Mouse (Mus musculus): ENCODE measurements around the gene Lrrc43. TPM values are rescaled to one million over a fixed set of nuclear protein-coding genes. Genes with fewer than 3 reads are reported as not detected.

Gene Lrrc43
- total RNA-seq (2021) = not detected
- long read RNA-seq, experiment 1 = 0 reads
- long read RNA-seq, experiment 2 = 0 reads

GRCm38 (mm10) chr5:123489112-123489785 is at the start of gene Lrrc43, which contains the start of gene Il31:
Lrrc43 (plus strand) TSS chr5:123489305.
Il31 (minus strand) TSS chr5:123489489.
- H3K27ac ChIP-seq = peak within 1 kb of the TSS; percentile 38; the same call in 1 of the 2 replicates
- no peak for DNase-seq
- no peak within 1 kb of the TSS for H3K4me3 ChIP-seq
- intact Hi-C loops (cut with DNase I) = no loop called here
- TF ChIP-seq CTCF (IDR thresholded peaks at IDR 0.05) = no peak

GRCm38 (mm10) chr5:123439312-123439711 is 49.8 kb upstream of the Lrrc43 start:
- intact Hi-C loops (cut with DNase I) = no loop called here
- Histone ChIP-seq H3K4me3 (no peak overlapping the region; the same call in 1 of the 2 replicates), H3K27ac (peak overlapping the region; percentile 85)
- TF ChIP-seq CTCF (IDR thresholded peaks at IDR 0.05) = no peak
- peak; percentile 83 for DNase-seq

- DNase-seq = peak; percentile 57
- peak overlapping the region; percentile 2; the same call in 1 of the 2 replicates for H3K4me3 ChIP-seq
- peak overlapping the region; percentile 85 for H3K27ac ChIP-seq
- intact Hi-C loops (cut with DNase I) = loop anchor here (5.0 to 10.0 kb wide), 2 partner anchors 172 to 185 kb away; partner anchors contain the start of gene Wdr66
- TF ChIP-seq CTCF (IDR thresholded peaks at IDR 0.05) = peak; percentile 59
Measured at GRCm38 (mm10) chr5:123439941-123440340, 49.2 kb upstream of the Lrrc43 start.

GRCm38 (mm10) chr5:123440664-123441063 is 48.4 kb upstream of the Lrrc43 start:
- DNase-seq = no peak
- TF ChIP-seq CTCF (IDR thresholded peaks at IDR 0.05) = peak; percentile 18; the same call in 1 of the 2 replicates
- H3K27ac ChIP-seq = peak overlapping the region; percentile 85
- intact Hi-C loops (cut with DNase I) = loop anchor here (5.0 to 10.0 kb wide), 2 partner anchors 172 to 186 kb away; partner anchors contain the start of gene Wdr66
- no peak overlapping the region; the same call in 1 of the 2 replicates for H3K4me3 ChIP-seq

- TF ChIP-seq CTCF (IDR thresholded peaks at IDR 0.05) = no peak
- no peak for DNase-seq
- Histone ChIP-seq H3K27ac (no peak overlapping the region), H3K4me3 (no peak overlapping the region)
- intact Hi-C loops (cut with DNase I) = loop anchor here (5.0 to 10.0 kb wide), 2 partner anchors 170 to 187 kb away; partner anchors contain the start of gene Wdr66
Measured at GRCm38 (mm10) chr5:123442283-123442682, 46.8 kb upstream of the Lrrc43 start.

GRCm38 (mm10) chr5:123444069-123444468 is 45.0 kb upstream of the Lrrc43 start:
- Histone ChIP-seq H3K27ac (peak overlapping the region; percentile 39; the same call in 1 of the 2 replicates), H3K4me3 (no peak overlapping the region)
- DNase-seq = peak; percentile 73
- intact Hi-C loops (cut with DNase I) = loop anchor here (1.0 to 10.0 kb wide), 4 partner anchors 59 to 189 kb away; partner anchors contain the start of gene Wdr66
- TF ChIP-seq CTCF (IDR thresholded peaks at IDR 0.05) = no peak; the same call in 1 of the 2 replicates

- TF ChIP-seq CTCF (IDR thresholded peaks at IDR 0.05) = no peak
- no peak overlapping the region for H3K27ac ChIP-seq
- intact Hi-C loops (cut with DNase I) = loop anchor here (1.0 to 10.0 kb wide), 4 partner anchors 58 to 190 kb away; partner anchors contain the start of gene Wdr66
- no peak for DNase-seq
- H3K4me3 ChIP-seq = no peak overlapping the region
Measured at GRCm38 (mm10) chr5:123444849-123445334, 44.2 kb upstream of the Lrrc43 start.

GRCm38 (mm10) chr5:123451886-123452285 is 37.2 kb upstream of the Lrrc43 start:
- no peak for TF ChIP-seq CTCF (IDR thresholded peaks at IDR 0.05)
- Histone ChIP-seq H3K4me3 (no peak overlapping the region), H3K27ac (no peak overlapping the region)
- DNase-seq = no peak
- intact Hi-C loops (cut with DNase I) = no loop called here

- TF ChIP-seq CTCF (IDR thresholded peaks at IDR 0.05) = no peak
- intact Hi-C loops (cut with DNase I) = no loop called here
- no peak overlapping the region for H3K27ac ChIP-seq
Measured at GRCm38 (mm10) chr5:123461420-123461819, 27.7 kb upstream of the Lrrc43 start.

GRCm38 (mm10) chr5:123464638-123465037 is 24.5 kb upstream of the Lrrc43 start:
- intact Hi-C loops (cut with DNase I) = no loop called here
- DNase-seq = no peak
- Histone ChIP-seq H3K27ac (no peak overlapping the region), H3K4me3 (no peak overlapping the region)
- TF ChIP-seq CTCF (IDR thresholded peaks at IDR 0.05) = no peak

More at GRCm38 (mm10) chr5:123461420-123461819, 27.7 kb upstream of the Lrrc43 start:
- no peak for DNase-seq
- no peak overlapping the region for H3K4me3 ChIP-seq

- H3K27ac ChIP-seq = no peak overlapping the region
- intact Hi-C loops (cut with DNase I) = no loop called here
- no peak for DNase-seq
- no peak overlapping the region for H3K4me3 ChIP-seq
- no peak for TF ChIP-seq CTCF (IDR thresholded peaks at IDR 0.05)
Measured at GRCm38 (mm10) chr5:123470784-123471400, 18.2 kb upstream of the Lrrc43 start.

GRCm38 (mm10) chr5:123473817-123474216 is 15.3 kb upstream of the Lrrc43 start:
- no peak for DNase-seq
- intact Hi-C loops (cut with DNase I) = no loop called here
- Histone ChIP-seq H3K4me3 (no peak overlapping the region), H3K27ac (no peak overlapping the region)
- no peak for TF ChIP-seq CTCF (IDR thresholded peaks at IDR 0.05)
